Mouse (Mus musculus): ENCODE measurements around the gene 2610318N02Rik.

GRCm38 (mm10) chr16:17154346-17154745 lies 29.4 kb upstream of the 2610318N02Rik start:
- TF ChIP-seq POLR2A (IDR thresholded peaks at IDR 0.05; ENCODE audit: insufficient read depth, low read depth, low read length) (no peak), CTCF (IDR thresholded peaks at IDR 0.05; ENCODE audit: insufficient read depth, low read depth, low read length) (no peak)
